Mouse (Mus musculus) hindbrain, embryonic 11.5 days (tissue): Measurements from ENCODE around the gene Klkb1. TPM values are rescaled to one million over a fixed set of nuclear protein-coding genes. Genes with fewer than 3 reads are reported as not detected.
"Not testable (repeated sequence)": the region's sequence is repeated elsewhere in the genome, so short reads cannot be mapped to it uniquely, and the experiment has no call there.

Experiments used
- ATAC-seq: fragments of 200-750 bp; cut with Nextera tagmentation; 2 replicates; pipeline ENCODE4 v1.8.0; 2017; ENCODE audit warnings: mild to moderate bottlenecking, moderate TSS enrichment, moderate library complexity; ENCODE audit not compliant: low FRiP score
- DNase-seq: peaks from one replicate; pipeline ENCODE4 v3.0.0-alpha.2; 2015; ENCODE audit warnings: low spot score
- H3K27ac ChIP-seq: fragments of 300-500 bp; sonication (generic); 2 replicates; pipeline ENCODE4 v1.5.1; 2014; ENCODE audit warnings: mild to moderate bottlenecking, low read depth, low read length
- H3K27me3 ChIP-seq: fragments of 300-500 bp; sonication (generic); 2 replicates; pipeline ENCODE4 v1.6.1; 2014; ENCODE audit warnings: mild to moderate bottlenecking, low read length, moderate library complexity, mixed read lengths; ENCODE audit not compliant: control insufficient read depth, insufficient read depth
- H3K36me3 ChIP-seq: fragments of 300-500 bp; sonication (generic); 2 replicates; pipeline ENCODE4 v1.6.1; 2014; ENCODE audit warnings: mild to moderate bottlenecking, low read length, moderate library complexity, mixed read lengths; ENCODE audit not compliant: control insufficient read depth, insufficient read depth
- H3K4me1 ChIP-seq: fragments of 300-500 bp; sonication (generic); replicated peaks from 2 replicates; pipeline ENCODE4 v1.6.1; 2014; ENCODE audit warnings: low read length, mixed read lengths; ENCODE audit not compliant: control insufficient read depth, insufficient read depth
- H3K4me2 ChIP-seq: fragments of 300-500 bp; sonication (generic); replicated peaks from 2 replicates; pipeline ENCODE4 v1.6.1; 2014; ENCODE audit warnings: mild to moderate bottlenecking, low read depth, low read length
- H3K4me3 ChIP-seq: fragments of 300-500 bp; sonication (generic); 2 replicates; pipeline ENCODE4 v1.5.1; 2014; ENCODE audit warnings: low read depth, low read length
- H3K9ac ChIP-seq: fragments of 300-500 bp; sonication (generic); 2 replicates; pipeline ENCODE4 v1.6.1; 2014; ENCODE audit warnings: low read depth, low read length
- H3K9me3 ChIP-seq: fragments of 300-500 bp; sonication (generic); 2 replicates; pipeline ENCODE4 v1.6.1; 2016; ENCODE audit warnings: low read length; ENCODE audit not compliant: control insufficient read depth
- WGBS: fragments of 180-500 bp; shearing (Covaris S2); extraction: QIAGEN DNeasy Blood & Tissue Kit; methylation state at CpG from one replicate; pipeline ENCODE4 v1.1.7; 2014; 5-methylcytosine and 5-hydroxymethylcytosine counted together
- polyA plus RNA-seq: library from polyadenylated mRNA; unstranded; fragments of >200 nt; fragmentation: Nextera tagmentation; extraction: Ambion mirVana; gene quantifications from 2 replicates; pipeline ENCODE4 v1.2.1, GENCODE M21; 2014

Klkb1 gene
- polyA plus RNA-seq, result not detected in 2 replicates

GRCm38 (mm10) chr8:45294687-45295086 is at the start of gene Klkb1:
Gene Klkb1, minus strand, starts transcription at chr8:45294859.
- DNase-seq, result no peak
- Histone ChIP-seq H3K27ac (no peak within 1 kb of the TSS), H3K4me3 (no peak within 1 kb of the TSS), H3K36me3 (no peaks in the 10 kb centered on the region), H3K27me3 (no peaks in the 10 kb centered on the region), H3K4me2 (no peak within 1 kb of the TSS), H3K9ac (no peak within 1 kb of the TSS), H3K4me1 (no peaks in the 10 kb centered on the region), H3K9me3 (no peaks in the 10 kb centered on the region)
- WGBS, result 90% methylated on average over 7 of the region's 7 CpGs
- ATAC-seq, result no peak

GRCm38 (mm10) chr8:45344298-45344697 is 49.6 kb upstream of the Klkb1 start:
- no peaks in the 10 kb centered on the region for H3K4me1 ChIP-seq
- H3K27me3 ChIP-seq, result no peaks in the 10 kb centered on the region
- no peak for ATAC-seq
- no peak for DNase-seq
- H3K36me3 ChIP-seq, result no peaks in the 10 kb centered on the region
- H3K4me2 ChIP-seq, result no peak overlapping the region
- 94% methylated on average over 8 of the region's 8 CpGs for WGBS
- no peak overlapping the region for H3K4me3 ChIP-seq
- no peak overlapping the region for H3K27ac ChIP-seq
- H3K9ac ChIP-seq, result no peak overlapping the region
- no peaks in the 10 kb centered on the region for H3K9me3 ChIP-seq

GRCm38 (mm10) chr8:45341630-45342628 is 47.3 kb upstream of the Klkb1 start:
- no peak overlapping the region for H3K9ac ChIP-seq
- no peaks in the 10 kb centered on the region for H3K4me1 ChIP-seq
- H3K9me3 ChIP-seq, result no peaks in the 10 kb centered on the region
- H3K27me3 ChIP-seq, result no peaks in the 10 kb centered on the region
- no peak for ATAC-seq
- DNase-seq, result no peak
- no peak overlapping the region for H3K4me2 ChIP-seq
- no peaks in the 10 kb centered on the region for H3K36me3 ChIP-seq
- 91% methylated on average over 12 of the region's 12 CpGs for WGBS
- no peak overlapping the region for H3K4me3 ChIP-seq
- no peak overlapping the region for H3K27ac ChIP-seq

GRCm38 (mm10) chr8:45333493-45333892 is 38.8 kb upstream of the Klkb1 start:
- ATAC-seq (no peak), DNase-seq (peak; percentile 29)
- WGBS, result 4% methylated on average over 8 of the region's 8 CpGs
- Histone ChIP-seq H3K4me3 (peak overlapping the region; percentile 64), H3K9me3 (no peaks in the 10 kb centered on the region), H3K27ac (no peak overlapping the region), H3K36me3 (no peaks in the 10 kb centered on the region), H3K27me3 (peaks cover 3% of the 10 kb centered on the region; the same call in 1 of the 2 replicates), H3K4me1 (0 out of 2 replicates have a peak, but pooled peaks cover 2% of the 10 kb centered on the region), H3K4me2 (peak overlapping the region; percentile 92), H3K9ac (peak overlapping the region; percentile 64; the same call in 1 of the 2 replicates)

GRCm38 (mm10) chr8:45332685-45333409 is 38.2 kb upstream of the Klkb1 start, which contains the start of gene Cyp4v3:
Gene Cyp4v3, minus strand, starts transcription at chr8:45333216.
- WGBS, result under 1% methylated on average over 44 of the region's 44 CpGs
- 0 out of 2 replicates have a peak, but pooled peaks cover 2% of the 10 kb centered on the region for H3K4me1 ChIP-seq
- ATAC-seq, result peak; percentile 84
- peak; percentile 71 for DNase-seq
- peak within 1 kb of the TSS; percentile 92 for H3K4me2 ChIP-seq
- H3K9me3 ChIP-seq, result no peaks in the 10 kb centered on the region
- H3K36me3 ChIP-seq, result no peaks in the 10 kb centered on the region
- peaks cover 3% of the 10 kb centered on the region; the same call in 1 of the 2 replicates for H3K27me3 ChIP-seq
- H3K27ac ChIP-seq, result no peak within 1 kb of the TSS
- H3K4me3 ChIP-seq, result peak within 1 kb of the TSS; percentile 64
- H3K9ac ChIP-seq, result peak within 1 kb of the TSS; percentile 64

- Histone ChIP-seq H3K4me2 (no peak overlapping the region), H3K4me3 (no peak overlapping the region), H3K27me3 (peaks cover 3% of the 10 kb centered on the region; the same call in 1 of the 2 replicates), H3K4me1 (0 out of 2 replicates have a peak, but pooled peaks cover 2% of the 10 kb centered on the region), H3K27ac (no peak overlapping the region), H3K36me3 (no peaks in the 10 kb centered on the region), H3K9me3 (no peaks in the 10 kb centered on the region), H3K9ac (no peak overlapping the region)
- ATAC-seq (no peak), DNase-seq (no peak)
- 82% methylated on average over 3 of the region's 3 CpGs for WGBS
Observed at GRCm38 (mm10) chr8:45330856-45331255, 36.2 kb upstream of the Klkb1 start.

GRCm38 (mm10) chr8:45329206-45329980 is 34.7 kb upstream of the Klkb1 start:
- Histone ChIP-seq H3K4me2 (no peak overlapping the region), H3K4me1 (0 out of 2 replicates have a peak, but pooled peaks cover 2% of the 10 kb centered on the region), H3K27ac (no peak overlapping the region), H3K4me3 (no peak overlapping the region), H3K36me3 (no peaks in the 10 kb centered on the region), H3K9ac (no peak overlapping the region), H3K9me3 (no peaks in the 10 kb centered on the region), H3K27me3 (peaks cover 3% of the 10 kb centered on the region; the same call in 1 of the 2 replicates)
- 95% methylated on average over 6 of the region's 6 CpGs for WGBS
- DNase-seq, result no peak
- ATAC-seq, result no peak

GRCm38 (mm10) chr8:45327076-45327475 is 32.4 kb upstream of the Klkb1 start:
- not testable (repeated sequence) for H3K27ac ChIP-seq, H3K4me3 ChIP-seq, H3K9me3 ChIP-seq, H3K27me3 ChIP-seq, DNase-seq, ATAC-seq, H3K9ac ChIP-seq, H3K36me3 ChIP-seq, H3K4me1 ChIP-seq, H3K4me2 ChIP-seq
